Mouse (Mus musculus) stomach, postnatal 0 days (tissue): ENCODE results near the gene Gramd1a.

Experiments used
- CTCF ChIP-seq: IDR thresholded peaks from 2 replicates; pipeline ENCODE4 v1.5.1; 2016; ENCODE audit warnings: antibody characterized with exemption, low read depth, mild to moderate bottlenecking, moderate library complexity
- EP300 ChIP-seq: optimal IDR thresholded peaks from 2 replicates; pipeline ENCODE3; 2016; ENCODE audit warnings: antibody characterized with exemption

GRCm38 (mm10) chr7:31082106-31082505 is 73.6 kb downstream of the Gramd1a start:
- TF ChIP-seq CTCF: no peak
- no peak for TF ChIP-seq EP300
